20 mouse cellular contexts compared by ENCODE assay signal in the genomic region with DNA sequence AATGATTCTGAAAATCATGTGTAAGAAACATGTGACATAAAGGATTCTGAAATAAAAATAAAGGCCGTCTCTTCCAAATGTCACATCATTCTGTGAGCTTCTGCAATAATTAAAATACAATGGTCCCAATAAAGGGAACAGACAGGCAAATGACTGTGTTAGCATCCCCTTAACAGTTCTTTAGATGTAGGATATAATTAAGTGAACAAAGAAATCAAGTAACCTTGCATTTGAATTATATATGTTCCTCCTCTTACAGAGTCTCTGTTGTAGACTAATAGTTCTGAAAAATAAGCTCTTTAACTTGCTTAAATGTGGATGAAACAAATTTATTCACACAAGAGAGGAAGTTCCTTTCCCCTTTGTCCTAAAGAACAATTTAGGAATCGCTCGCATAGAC. TPM values are rescaled to one million over a fixed set of nuclear protein-coding genes. Genes with fewer than 3 reads are reported as not detected.
DNase-seq lines count a peak whose midpoint lies in the region; ATAC-seq and TF ChIP-seq lines count a peak whose summit lies in the region.
"Had no signal": no experiment of that assay in that cellular context is flagged by ENCODE, and none has a peak within 500 bp of the region (broad histone marks: within the 10 kb centered on the region; RNA-seq: fewer than 3 reads in every experiment).

No protein-coding gene starts in this region.

- no peaks in the 10 kb centered on the region for H3K27me3 ChIP-seq in forebrain, embryonic 14.5 days (replicated peaks; ENCODE audit: control insufficient read depth, insufficient read depth, low read length)
- no peaks in the 10 kb centered on the region for H3K27me3 ChIP-seq in forebrain, embryonic 10.5 days (ENCODE audit: poor library complexity, severe bottlenecking)
- no peaks in the 10 kb centered on the region for H3K27me3 ChIP-seq in forebrain, embryonic 16.5 days (replicated peaks; ENCODE audit: control insufficient read depth, insufficient read depth, low read length)
- no peaks in the 10 kb centered on the region for H3K27me3 ChIP-seq in neural tube, embryonic 15.5 days (replicated peaks)
- H3K27me3 ChIP-seq: embryonic facial prominence, embryonic 12.5 days had no signal

- no peak overlapping the region for H3K4me3 ChIP-seq in forebrain, embryonic 14.5 days (ENCODE audit: low read depth, low read length)
- no peak overlapping the region for H3K4me3 ChIP-seq in forebrain, embryonic 10.5 days
- no peak overlapping the region for H3K4me3 ChIP-seq in forebrain, embryonic 16.5 days (replicated peaks; ENCODE audit: low read length)
- no peak overlapping the region for H3K4me3 ChIP-seq in neural tube, embryonic 15.5 days (replicated peaks)
- H3K4me3 ChIP-seq: embryonic facial prominence, embryonic 10.5 days; embryonic facial prominence, embryonic 12.5 days had no signal

- DNase-seq in forebrain, embryonic 14.5 days (ENCODE audit: low spot score), result peak; percentile 23
- no peak for DNase-seq in forebrain, embryonic 10.5 days (ENCODE audit: extremely low spot score, low spot score)
- DNase-seq in brain, embryonic 14.5 days (ENCODE audit: low read depth), result peak; percentile 13
- DNase-seq in adrenal gland, postnatal 25 days, result no peak
- DNase-seq: adrenal gland, adult 2 months; adrenal gland, postnatal 10 days; adrenal gland, postnatal 36 days; cerebellum, adult 11 months; cerebellum, adult 18-20 months; cerebellum, adult 8-10 months; cerebellum, adult 9-11 months; cerebellum, postnatal 14 days had no signal

- no peak for TF ChIP-seq POLR2A in brain, embryonic 14.5 days (IDR thresholded peaks at IDR 0.05; ENCODE audit: borderline replicate concordance, extremely low read depth, insufficient read depth, insufficient read length, poor library complexity, severe bottlenecking)

- H3K36me3 ChIP-seq in forebrain, embryonic 14.5 days (ENCODE audit: control insufficient read depth, insufficient read depth, low read length), result no peaks in the 10 kb centered on the region
- no peaks in the 10 kb centered on the region for H3K36me3 ChIP-seq in forebrain, embryonic 10.5 days (replicated peaks)
- H3K36me3 ChIP-seq in forebrain, embryonic 16.5 days (ENCODE audit: control insufficient read depth, insufficient read depth), result no peaks in the 10 kb centered on the region
- H3K36me3 ChIP-seq in neural tube, embryonic 15.5 days, result no peaks in the 10 kb centered on the region
- H3K36me3 ChIP-seq: embryonic facial prominence, embryonic 10.5 days; embryonic facial prominence, embryonic 12.5 days had no signal

- no peaks in the 10 kb centered on the region for H3K9me3 ChIP-seq in forebrain, embryonic 14.5 days (replicated peaks; ENCODE audit: control insufficient read depth, low read length)
- no peaks in the 10 kb centered on the region for H3K9me3 ChIP-seq in forebrain, embryonic 10.5 days
- no peaks in the 10 kb centered on the region for H3K9me3 ChIP-seq in forebrain, embryonic 16.5 days (ENCODE audit: control insufficient read depth, low read length)
- H3K9me3 ChIP-seq in neural tube, embryonic 15.5 days (replicated peaks), result no peaks in the 10 kb centered on the region
- H3K9me3 ChIP-seq: embryonic facial prominence, embryonic 10.5 days; embryonic facial prominence, embryonic 12.5 days had no signal

- no peak overlapping the region for H3K9ac ChIP-seq in forebrain, embryonic 14.5 days (ENCODE audit: low read length)
- no peak overlapping the region for H3K9ac ChIP-seq in forebrain, embryonic 16.5 days (replicated peaks; ENCODE audit: low read depth, low read length)
- H3K9ac ChIP-seq in neural tube, embryonic 15.5 days (replicated peaks), result no peak overlapping the region
- H3K9ac ChIP-seq: embryonic facial prominence, embryonic 12.5 days had no signal

- H3K27ac ChIP-seq in forebrain, embryonic 14.5 days (ENCODE audit: low read depth, low read length), result no peak overlapping the region
- no peak overlapping the region for H3K27ac ChIP-seq in forebrain, embryonic 10.5 days
- no peak overlapping the region for H3K27ac ChIP-seq in forebrain, embryonic 16.5 days (ENCODE audit: low read length)
- H3K27ac ChIP-seq in neural tube, embryonic 15.5 days (replicated peaks), result no peak overlapping the region
- H3K27ac ChIP-seq: embryonic facial prominence, embryonic 10.5 days; embryonic facial prominence, embryonic 12.5 days had no signal

- TF ChIP-seq CTCF in brain, embryonic 14.5 days (IDR thresholded peaks at IDR 0.05; ENCODE audit: borderline replicate concordance, extremely low read depth, insufficient read depth, insufficient read length), result no peak

- 0 out of 2 replicates have a peak, but pooled peaks have one; percentile 12 for ATAC-seq in forebrain, embryonic 14.5 days
- peak; percentile 84 for ATAC-seq in forebrain, embryonic 16.5 days
- no peak for ATAC-seq in neural tube, embryonic 15.5 days (ENCODE audit: low FRiP score)

- WGBS in forebrain, embryonic 14.5 days, result 82% methylated on average over 3 of the region's 3 CpGs
- WGBS in forebrain, embryonic 10.5 days, result 87% methylated on average over 3 of the region's 3 CpGs
- 68% methylated on average over 3 of the region's 3 CpGs for WGBS in forebrain, embryonic 16.5 days
- WGBS in neural tube, embryonic 15.5 days, result 91% methylated on average over 3 of the region's 3 CpGs

- H3K4me1 ChIP-seq in forebrain, embryonic 14.5 days (ENCODE audit: control insufficient read depth, insufficient read depth, low read length), result no peaks in the 10 kb centered on the region
- H3K4me1 ChIP-seq in forebrain, embryonic 10.5 days, result no peaks in the 10 kb centered on the region
- H3K4me1 ChIP-seq in forebrain, embryonic 16.5 days (replicated peaks; ENCODE audit: control insufficient read depth, insufficient read depth, low read length), result no peaks in the 10 kb centered on the region
- no peaks in the 10 kb centered on the region for H3K4me1 ChIP-seq in neural tube, embryonic 15.5 days
- H3K4me1 ChIP-seq: embryonic facial prominence, embryonic 10.5 days; embryonic facial prominence, embryonic 12.5 days had no signal

- H3K4me2 ChIP-seq in forebrain, embryonic 14.5 days (ENCODE audit: low read length), result no peak overlapping the region
- no peak overlapping the region for H3K4me2 ChIP-seq in forebrain, embryonic 16.5 days (ENCODE audit: low read length)
- no peak overlapping the region for H3K4me2 ChIP-seq in neural tube, embryonic 15.5 days
- H3K4me2 ChIP-seq: embryonic facial prominence, embryonic 12.5 days had no signal

RNA-seq across cellular contexts. Expression of a gene that starts 10.5 kb away (rescaled TPM):
- 0.06 TPM in 1 of 2 replicates, not detected in the other for polyA plus RNA-seq in forebrain, embryonic 14.5 days (2014; fragmentation: Nextera tagmentation; extraction: Ambion mirVana)
- not detected in 2 replicates for polyA plus RNA-seq in forebrain, embryonic 10.5 days (2016; fragmentation: Nextera tagmentation; extraction: Ambion mirVana)
- polyA plus RNA-seq in brain, embryonic 14.5 days (2012; rRNA removed), result 0.01 and 0.03 TPM in 2 replicates
- polyA plus RNA-seq in forebrain, embryonic 16.5 days (2015; fragmentation: Nextera tagmentation; extraction: Ambion mirVana), result not detected in 2 replicates
- polyA plus RNA-seq in neural tube, embryonic 15.5 days (2015; fragmentation: Nextera tagmentation; extraction: Ambion mirVana), result not detected in 2 replicates
- not detected in 2 replicates for total RNA-seq in adrenal gland, postnatal 25 days (2021)
- total RNA-seq: adrenal gland, adult 2 months; adrenal gland, postnatal 36 days; ES-E14; MEL had no signal
- polyA plus RNA-seq: adrenal gland, adult 2 months; C2C12; embryonic facial prominence, embryonic 10.5 days; embryonic facial prominence, embryonic 12.5 days had no signal

RNA-seq across cellular contexts. Expression of a gene that starts 10.6 kb away (rescaled TPM):
- polyA plus RNA-seq in forebrain, embryonic 14.5 days (2014; fragmentation: Nextera tagmentation; extraction: Ambion mirVana), result 308 and 346 TPM in 2 replicates
- polyA plus RNA-seq in forebrain, embryonic 10.5 days (2016; fragmentation: Nextera tagmentation; extraction: Ambion mirVana), result 245 and 258 TPM in 2 replicates
- polyA plus RNA-seq in brain, embryonic 14.5 days (2012; rRNA removed), result 20.1 and 36.1 TPM in 2 replicates
- polyA plus RNA-seq in forebrain, embryonic 16.5 days (2015; fragmentation: Nextera tagmentation; extraction: Ambion mirVana), result 274 and 298 TPM in 2 replicates
- polyA plus RNA-seq in neural tube, embryonic 15.5 days (2015; fragmentation: Nextera tagmentation; extraction: Ambion mirVana), result 456 and 542 TPM in 2 replicates
- 267 and 330 TPM in 2 replicates for total RNA-seq in adrenal gland, postnatal 25 days (2021)

RNA-seq across cellular contexts. Expression of a gene that starts 23.6 kb away (rescaled TPM):
- polyA plus RNA-seq in forebrain, embryonic 14.5 days (2014; fragmentation: Nextera tagmentation; extraction: Ambion mirVana), result 2.0 and 2.1 TPM in 2 replicates
- polyA plus RNA-seq in forebrain, embryonic 10.5 days (2016; fragmentation: Nextera tagmentation; extraction: Ambion mirVana), result 0.07 and 0.19 TPM in 2 replicates
- 0.82 and 1.4 TPM in 2 replicates for polyA plus RNA-seq in brain, embryonic 14.5 days (2012; rRNA removed)
- polyA plus RNA-seq in forebrain, embryonic 16.5 days (2015; fragmentation: Nextera tagmentation; extraction: Ambion mirVana), result 0.82 and 1.2 TPM in 2 replicates
- polyA plus RNA-seq in neural tube, embryonic 15.5 days (2015; fragmentation: Nextera tagmentation; extraction: Ambion mirVana), result 1.3 TPM in 2 replicates
- 0.18 TPM in 1 of 2 replicates, not detected in the other for total RNA-seq in adrenal gland, postnatal 25 days (2021)
- total RNA-seq: MEL had no signal
- polyA plus RNA-seq: adrenal gland, adult 2 months; C2C12 had no signal

RNA-seq across cellular contexts. Expression of a gene that starts 59.1 kb away (rescaled TPM):
- not detected in 2 replicates for polyA plus RNA-seq in forebrain, embryonic 14.5 days (2014; fragmentation: Nextera tagmentation; extraction: Ambion mirVana)
- polyA plus RNA-seq in forebrain, embryonic 10.5 days (2016; fragmentation: Nextera tagmentation; extraction: Ambion mirVana), result 0.10 TPM in 1 of 2 replicates, not detected in the other
- polyA plus RNA-seq in brain, embryonic 14.5 days (2012; rRNA removed), result not detected in 2 replicates
- not detected in 2 replicates for polyA plus RNA-seq in forebrain, embryonic 16.5 days (2015; fragmentation: Nextera tagmentation; extraction: Ambion mirVana)
- 0.32 TPM in 2 replicates for polyA plus RNA-seq in neural tube, embryonic 15.5 days (2015; fragmentation: Nextera tagmentation; extraction: Ambion mirVana)
- 0.46 TPM in 1 of 2 replicates, not detected in the other for total RNA-seq in adrenal gland, postnatal 25 days (2021)
- total RNA-seq: ES-E14, MEL had no signal
- polyA plus RNA-seq: adrenal gland, adult 2 months; cortical plate, adult 2 months; embryonic facial prominence, embryonic 10.5 days had no signal

Comparison
In these comparisons a context has a peak if more than half of its experiments do, and no peak if none do; other contexts are left out.
1. DNase-seq: peak in forebrain, embryonic 14.5 days (single experiment) and brain, embryonic 14.5 days (single experiment); none in forebrain, embryonic 10.5 days (single experiment) and adrenal gland, postnatal 25 days (single experiment).